Mouse (Mus musculus) forebrain, embryonic 14.5 days (tissue): ENCODE data around the gene Dhcr24. TPM values are rescaled to one million over a fixed set of nuclear protein-coding genes. Genes with fewer than 3 reads are reported as not detected.

ENCODE experiments used
- ATAC-seq: fragments of 200-750 bp; cut with Nextera tagmentation; 2 replicates; pipeline ENCODE4 v1.8.0; 2017; ENCODE audit warnings: mild to moderate bottlenecking, moderate library complexity
- DNase-seq: peaks from one replicate; pipeline ENCODE4 v3.0.0-alpha.2; 2015; ENCODE audit warnings: low spot score
- H3K27ac ChIP-seq: fragments of 300-500 bp; sonication (generic); 2 replicates; pipeline ENCODE4 v1.5.1; 2014; ENCODE audit warnings: low read depth, mild to moderate bottlenecking, control low read depth, low read length, moderate library complexity
- H3K27me3 ChIP-seq: fragments of 300-500 bp; sonication (generic); replicated peaks from 2 replicates; pipeline ENCODE4 v1.6.1; 2014; ENCODE audit warnings: low read length, control low read depth, mixed read lengths; ENCODE audit not compliant: control insufficient read depth, insufficient read depth
- H3K36me3 ChIP-seq: fragments of 300-500 bp; sonication (generic); 2 replicates; pipeline ENCODE4 v1.6.1; 2014; ENCODE audit warnings: low read length, control low read depth; ENCODE audit not compliant: control insufficient read depth, insufficient read depth
- H3K4me1 ChIP-seq: fragments of 300-500 bp; sonication (generic); 2 replicates; pipeline ENCODE4 v1.6.1; 2014; ENCODE audit warnings: antibody characterized with exemption, low read length, control low read depth; ENCODE audit not compliant: control insufficient read depth, insufficient read depth
- H3K4me2 ChIP-seq: fragments of 300-500 bp; sonication (generic); 2 replicates; pipeline ENCODE4 v1.6.1; 2014; ENCODE audit warnings: mild to moderate bottlenecking, control low read depth, low read length
- H3K4me3 ChIP-seq: fragments of 300-500 bp; sonication (generic); 2 replicates; pipeline ENCODE4 v1.5.1; 2014; ENCODE audit warnings: low read depth, low read length, control low read depth
- H3K9ac ChIP-seq: fragments of 300-500 bp; sonication (generic); 2 replicates; pipeline ENCODE4 v1.6.1; 2014; ENCODE audit warnings: mild to moderate bottlenecking, low read length, control low read depth, moderate library complexity
- H3K9me3 ChIP-seq: fragments of 300-500 bp; sonication (generic); replicated peaks from 2 replicates; pipeline ENCODE4 v1.6.1; 2016; ENCODE audit warnings: low read length, control low read depth, mixed read lengths; ENCODE audit not compliant: control insufficient read depth
- WGBS: fragments of 180-500 bp; shearing (Covaris S2); extraction: QIAGEN DNeasy Blood & Tissue Kit; methylation state at CpG from one replicate; pipeline ENCODE4 v1.1.7; 2014; 5-methylcytosine and 5-hydroxymethylcytosine counted together
- polyA plus RNA-seq: library from polyadenylated mRNA; unstranded; fragments of >200 nt; fragmentation: Nextera tagmentation; extraction: Ambion mirVana; gene quantifications from 2 replicates; pipeline ENCODE4 v1.2.1, GENCODE M21; 2014

The Dhcr24 gene
- polyA plus RNA-seq, 1 experiment from 2014 or later = 16.6 TPM

- Histone ChIP-seq H3K4me3 (no peak overlapping the region), H3K36me3 (peaks cover 45% of the 10 kb centered on the region), H3K27me3 (no peaks in the 10 kb centered on the region), H3K4me2 (no peak overlapping the region), H3K9me3 (no peaks in the 10 kb centered on the region), H3K27ac (no peak overlapping the region), H3K9ac (no peak overlapping the region), H3K4me1 (no peaks in the 10 kb centered on the region)
- DNase-seq (no peak), ATAC-seq (no peak)
- 88% methylated on average over 9 of the region's 9 CpGs for WGBS
Measured at GRCm38 (mm10) chr4:106590871-106591270, 30.0 kb downstream of the Dhcr24 start.

- no peak overlapping the region for H3K4me3 ChIP-seq
- no peaks in the 10 kb centered on the region for H3K9me3 ChIP-seq
- WGBS = 65% methylated on average over 7 of the region's 7 CpGs
- no peak for DNase-seq
- H3K4me2 ChIP-seq = no peak overlapping the region
- H3K36me3 ChIP-seq = peaks cover 18% of the 10 kb centered on the region
- H3K27ac ChIP-seq = no peak overlapping the region
- no peak overlapping the region for H3K9ac ChIP-seq
- no peaks in the 10 kb centered on the region for H3K4me1 ChIP-seq
- ATAC-seq = no peak
- no peaks in the 10 kb centered on the region for H3K27me3 ChIP-seq
Measured at GRCm38 (mm10) chr4:106593636-106594035, 32.8 kb downstream of the Dhcr24 start.

- WGBS = 68% methylated on average over 3 of the region's 3 CpGs
- H3K4me1 ChIP-seq = no peaks in the 10 kb centered on the region
- no peaks in the 10 kb centered on the region for H3K9me3 ChIP-seq
- 0 out of 2 replicates have a peak, but pooled peaks cover under 1% of the 10 kb centered on the region for H3K36me3 ChIP-seq
- no peak overlapping the region for H3K4me3 ChIP-seq
- no peak for ATAC-seq
- no peak for DNase-seq
- no peak overlapping the region for H3K9ac ChIP-seq
- H3K4me2 ChIP-seq = no peak overlapping the region
- H3K27me3 ChIP-seq = no peaks in the 10 kb centered on the region
- H3K27ac ChIP-seq = no peak overlapping the region
Measured at GRCm38 (mm10) chr4:106596200-106596599, 35.4 kb downstream of the Dhcr24 start.

GRCm38 (mm10) chr4:106597055-106597454 lies 36.2 kb downstream of the Dhcr24 start:
- H3K27ac ChIP-seq = no peak overlapping the region
- H3K4me3 ChIP-seq = no peak overlapping the region
- H3K4me2 ChIP-seq = no peak overlapping the region
- no peak for ATAC-seq
- H3K9me3 ChIP-seq = no peaks in the 10 kb centered on the region
- DNase-seq = no peak
- no peak overlapping the region for H3K9ac ChIP-seq
- 80% methylated on average over 9 of the region's 9 CpGs for WGBS
- H3K4me1 ChIP-seq = no peaks in the 10 kb centered on the region
- no peaks in the 10 kb centered on the region for H3K27me3 ChIP-seq
- H3K36me3 ChIP-seq = no peaks in the 10 kb centered on the region

- DNase-seq = no peak
- H3K4me2 ChIP-seq = no peak overlapping the region
- H3K9me3 ChIP-seq = no peaks in the 10 kb centered on the region
- WGBS = 79% methylated on average over 4 of the region's 4 CpGs
- no peak overlapping the region for H3K4me3 ChIP-seq
- H3K27ac ChIP-seq = no peak overlapping the region
- ATAC-seq = no peak
- no peak overlapping the region for H3K9ac ChIP-seq
- no peaks in the 10 kb centered on the region for H3K4me1 ChIP-seq
- no peaks in the 10 kb centered on the region for H3K36me3 ChIP-seq
- H3K27me3 ChIP-seq = no peaks in the 10 kb centered on the region
Measured at GRCm38 (mm10) chr4:106597741-106598140, 36.9 kb downstream of the Dhcr24 start.

- Histone ChIP-seq H3K36me3 (no peaks in the 10 kb centered on the region), H3K4me3 (no peak overlapping the region), H3K4me1 (no peaks in the 10 kb centered on the region), H3K4me2 (no peak overlapping the region), H3K9me3 (no peaks in the 10 kb centered on the region), H3K27me3 (no peaks in the 10 kb centered on the region), H3K27ac (no peak overlapping the region), H3K9ac (no peak overlapping the region)
- ATAC-seq (no peak), DNase-seq (no peak)
- 50% methylated on average over 1 of the region's 1 CpGs for WGBS
Measured at GRCm38 (mm10) chr4:106599415-106599814, 38.6 kb downstream of the Dhcr24 start.

GRCm38 (mm10) chr4:106600770-106601169 lies 39.9 kb downstream of the Dhcr24 start:
- H3K9ac ChIP-seq = no peak overlapping the region
- H3K27ac ChIP-seq = no peak overlapping the region
- no peaks in the 10 kb centered on the region for H3K9me3 ChIP-seq
- no peak overlapping the region for H3K4me3 ChIP-seq
- no peak overlapping the region for H3K4me2 ChIP-seq
- H3K4me1 ChIP-seq = no peaks in the 10 kb centered on the region
- 90% methylated on average over 4 of the region's 4 CpGs for WGBS
- no peak for DNase-seq
- H3K36me3 ChIP-seq = no peaks in the 10 kb centered on the region
- ATAC-seq = no peak
- no peaks in the 10 kb centered on the region for H3K27me3 ChIP-seq

- 0 out of 2 replicates have a peak overlapping the region, but pooled peaks have one; percentile 1 for H3K4me3 ChIP-seq
- no peak overlapping the region for H3K27ac ChIP-seq
- WGBS = 44% methylated on average over 18 of the region's 18 CpGs
- H3K4me1 ChIP-seq = no peaks in the 10 kb centered on the region
- H3K4me2 ChIP-seq = peak overlapping the region; percentile 32
- no peaks in the 10 kb centered on the region for H3K27me3 ChIP-seq
- H3K36me3 ChIP-seq = no peaks in the 10 kb centered on the region
- DNase-seq (peak; percentile 64), ATAC-seq (peak; percentile 85)
- no peak overlapping the region for H3K9ac ChIP-seq
- no peaks in the 10 kb centered on the region for H3K9me3 ChIP-seq
Measured at GRCm38 (mm10) chr4:106606639-106607554, 46.1 kb downstream of the Dhcr24 start.

- Histone ChIP-seq H3K36me3 (no peaks in the 10 kb centered on the region), H3K27ac (no peak overlapping the region), H3K4me2 (no peak overlapping the region), H3K9me3 (no peaks in the 10 kb centered on the region), H3K4me3 (no peak overlapping the region), H3K4me1 (no peaks in the 10 kb centered on the region), H3K27me3 (no peaks in the 10 kb centered on the region), H3K9ac (no peak overlapping the region)
- ATAC-seq = no peak
- WGBS = 91% methylated on average over 1 of the region's 1 CpGs
- DNase-seq = no peak
Measured at GRCm38 (mm10) chr4:106607905-106608304, 47.1 kb downstream of the Dhcr24 start.
